In the genomic region with DNA sequence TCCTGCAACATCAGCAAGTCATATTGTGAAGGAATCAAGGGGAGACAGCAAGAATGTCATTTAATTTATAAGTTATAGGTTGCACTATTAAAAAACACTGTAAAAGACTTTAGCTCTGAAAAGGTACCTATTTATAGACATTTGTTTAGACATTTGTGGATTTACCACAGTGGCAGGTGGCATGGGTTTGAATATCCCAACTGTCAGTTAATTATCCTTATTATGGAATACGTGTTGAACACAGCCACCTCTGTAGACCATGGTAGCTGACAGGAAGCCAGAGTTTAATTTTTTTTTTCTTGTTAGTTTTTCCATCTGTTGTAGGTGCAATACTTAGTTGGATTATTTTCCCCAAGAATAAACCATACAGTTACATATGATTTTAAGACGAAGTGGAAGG, we compare ENCODE assay signal across 17 mouse cellular contexts.
"Had no signal": no experiment of that assay in that cellular context is flagged by ENCODE, and none has a peak within 500 bp of the region (broad histone marks: within the 10 kb centered on the region; RNA-seq: fewer than 3 reads in every experiment).

No protein-coding gene starts in this region.

- H3K9ac ChIP-seq: lung, embryonic 14.5 days; midbrain, embryonic 13.5 days; neural tube, embryonic 13.5 days; neural tube, embryonic 15.5 days had no signal

- H3K9me3 ChIP-seq: midbrain, embryonic 10.5 days; midbrain, embryonic 13.5 days; neural tube, embryonic 13.5 days; neural tube, embryonic 15.5 days had no signal

- H3K4me3 ChIP-seq: midbrain, embryonic 10.5 days; midbrain, embryonic 13.5 days; myocyte; neural tube, embryonic 13.5 days; neural tube, embryonic 15.5 days had no signal

- H3K4me1 ChIP-seq: midbrain, embryonic 13.5 days; neural tube, embryonic 13.5 days had no signal

- H3K27me3 ChIP-seq: midbrain, embryonic 13.5 days; neural tube, embryonic 13.5 days; neural tube, embryonic 15.5 days had no signal

- ATAC-seq: midbrain, embryonic 13.5 days; midbrain, embryonic 16.5 days had no signal

- H3K27ac ChIP-seq: midbrain, embryonic 10.5 days; midbrain, embryonic 13.5 days; neural tube, embryonic 13.5 days; neural tube, embryonic 15.5 days had no signal

- H3K4me2 ChIP-seq: lung, embryonic 14.5 days; midbrain, embryonic 13.5 days; neural tube, embryonic 13.5 days; neural tube, embryonic 15.5 days had no signal

- H3K36me3 ChIP-seq: midbrain, embryonic 10.5 days; midbrain, embryonic 13.5 days; neural tube, embryonic 13.5 days; neural tube, embryonic 15.5 days had no signal

- DNase-seq: lung, adult 18-20 months; lung, embryonic 14.5 days; lung, postnatal 10 days; lung, postnatal 4 days; right cerebral cortex, adult 18-20 months; right cerebral cortex, postnatal 25 days; right cerebral cortex, postnatal 4 days; spleen, adult 18-20 months; thymus, adult 18-20 months; thymus, postnatal 14 days; thymus, postnatal 36 days had no signal
